8 mouse cellular contexts compared by ENCODE assay signal in genomic region chrX:142681616-142682141, GRCm38 (mm10). TPM values are rescaled to one million over a fixed set of nuclear protein-coding genes. Genes with fewer than 3 reads are reported as not detected.
DNase-seq lines count a peak whose midpoint lies in the region; ATAC-seq and TF ChIP-seq lines count a peak whose summit lies in the region.

No protein-coding gene starts in this region.

- H3K9ac ChIP-seq in hindbrain, embryonic 11.5 days (ENCODE audit: low read depth, low read length), result peak overlapping the region; percentile 68
- peak overlapping the region; percentile 92 for H3K9ac ChIP-seq in liver, adult 2 months (ENCODE audit: low read depth, low read length)
- peak overlapping the region; percentile 61 for H3K9ac ChIP-seq in midbrain, embryonic 15.5 days

- peak; percentile 33; the same call in 1 of the 2 replicates for ATAC-seq in erythroblast, adult 5-6 weeks (replicated peaks; ENCODE audit: low FRiP score, poor library complexity, severe bottlenecking)
- ATAC-seq in hindbrain, embryonic 11.5 days (ENCODE audit: low FRiP score), result peak; percentile 71
- ATAC-seq in midbrain, embryonic 15.5 days (replicated peaks), result peak; percentile 72

- H3K36me3 ChIP-seq in hindbrain, embryonic 11.5 days (ENCODE audit: control insufficient read depth, insufficient read depth, low read length), result no peaks in the 10 kb centered on the region
- no peaks in the 10 kb centered on the region for H3K36me3 ChIP-seq in liver, adult 2 months (ENCODE audit: control insufficient read depth, insufficient read depth, low read length)
- no peaks in the 10 kb centered on the region for H3K36me3 ChIP-seq in midbrain, embryonic 15.5 days (replicated peaks)

- H3K9me3 ChIP-seq in hindbrain, embryonic 11.5 days (ENCODE audit: control insufficient read depth, low read length), result no peaks in the 10 kb centered on the region
- H3K9me3 ChIP-seq in midbrain, embryonic 15.5 days, result no peaks in the 10 kb centered on the region

- H3K4me1 ChIP-seq in hindbrain, embryonic 11.5 days (replicated peaks; ENCODE audit: control insufficient read depth, insufficient read depth, low read length), result 0 out of 2 replicates have a peak, but pooled peaks cover 3% of the 10 kb centered on the region
- H3K4me1 ChIP-seq in liver, adult 2 months (ENCODE audit: control insufficient read depth, insufficient read depth, low read length), result peaks cover 14% of the 10 kb centered on the region
- peaks cover 4% of the 10 kb centered on the region; the same call in 1 of the 2 replicates for H3K4me1 ChIP-seq in midbrain, embryonic 15.5 days

- WGBS in hindbrain, embryonic 11.5 days, result 9% methylated on average over 8 of the region's 43 CpGs
- WGBS in liver, adult 2 months, result 0% methylated on average over 3 of the region's 43 CpGs
- WGBS in midbrain, embryonic 15.5 days, result 13% methylated on average over 14 of the region's 43 CpGs

- H3K27me3 ChIP-seq in hindbrain, embryonic 11.5 days (ENCODE audit: control insufficient read depth, insufficient read depth, low read length), result peaks cover 4% of the 10 kb centered on the region; the same call in 1 of the 2 replicates
- no peaks in the 10 kb centered on the region for H3K27me3 ChIP-seq in liver, adult 2 months (ENCODE audit: control insufficient read depth, insufficient read depth, low read length)
- peaks cover 11% of the 10 kb centered on the region for H3K27me3 ChIP-seq in midbrain, embryonic 15.5 days (replicated peaks)

- peak overlapping the region; percentile 87 for H3K27ac ChIP-seq in hindbrain, embryonic 11.5 days (ENCODE audit: low read depth, low read length)
- H3K27ac ChIP-seq in liver, adult 2 months (replicated peaks; ENCODE audit: insufficient read depth, low read depth, low read length), result peak overlapping the region; percentile 66
- peak overlapping the region; percentile 85 for H3K27ac ChIP-seq in midbrain, embryonic 15.5 days

- no peak for TF ChIP-seq CTCF in liver, adult 2 months (IDR thresholded peaks at IDR 0.05; ENCODE audit: low read depth, low read length)

- H3K79me2 ChIP-seq in liver, adult 2 months (ENCODE audit: control insufficient read depth, insufficient read depth, low read length), result no peaks in the 10 kb centered on the region

- H3K4me3 ChIP-seq in hindbrain, embryonic 11.5 days (ENCODE audit: low read depth, low read length), result peak overlapping the region; percentile 59
- H3K4me3 ChIP-seq in liver, adult 2 months (ENCODE audit: insufficient read depth, low read depth, low read length), result peak overlapping the region; percentile 91
- H3K4me3 ChIP-seq in midbrain, embryonic 15.5 days, result peak overlapping the region; percentile 64

- DNase-seq in kidney, adult 11 months, result peak; percentile 18
- DNase-seq in kidney, adult 9 months, result no peak
- peak; percentile 31 for DNase-seq in R1 (ENCODE audit: low read depth, low spot score)
- no peak for DNase-seq in hindbrain, embryonic 11.5 days (ENCODE audit: low spot score)
- peak; percentile 12 for DNase-seq in liver, adult 2 months (ENCODE audit: extremely low read depth, low read depth, low spot score)
- DNase-seq in urinary bladder, postnatal 4 days (ENCODE audit: low spot score in 2 of 2), result peak; percentile 65 to 72

- no peak for TF ChIP-seq POLR2A in liver, adult 2 months (IDR thresholded peaks at IDR 0.05; ENCODE audit: extremely low read depth, insufficient read depth, low read length)

- H3K4me2 ChIP-seq in hindbrain, embryonic 11.5 days (replicated peaks; ENCODE audit: low read depth, low read length), result peak overlapping the region; percentile 58
- H3K4me2 ChIP-seq in midbrain, embryonic 15.5 days, result peak overlapping the region; percentile 63

RNA-seq across cellular contexts. Expression of gene Tmem164, which starts 0.5 kb away (rescaled TPM):
- 12.3 and 18.6 TPM in 2 replicates for total RNA-seq in erythroblast, adult 5-6 weeks (2015; ENCODE audit: low replicate concordance)
- 11.0 and 12.2 TPM in 2 replicates for total RNA-seq in erythroblast, adult 5-6 weeks (2017; ENCODE audit: low replicate concordance)
- polyA plus RNA-seq in hindbrain, embryonic 11.5 days (2014; fragmentation: Nextera tagmentation; extraction: Ambion mirVana), result 24.2 and 26.2 TPM in 2 replicates
- total RNA-seq in liver, adult 2 months (2014; rRNA removed), result 8.4 and 8.8 TPM in 2 replicates
- 5.3 TPM in 2 replicates for polyA plus RNA-seq in liver, adult 2 months (2012; rRNA removed)
- polyA plus RNA-seq in midbrain, embryonic 15.5 days (2015; fragmentation: Nextera tagmentation; extraction: Ambion mirVana), result 22.3 and 23.1 TPM in 2 replicates

Comparison
In these comparisons a context has a peak if more than half of its experiments do, and no peak if none do; other contexts are left out.
1. DNase-seq: peak in kidney, adult 11 months (single experiment), R1 (single experiment), liver, adult 2 months (single experiment) and urinary bladder, postnatal 4 days (2 of 2); none in kidney, adult 9 months (single experiment) and hindbrain, embryonic 11.5 days (single experiment).
2. Peak in every context shown above with its lines, with median percentiles within 50 percentile points of each other: ATAC-seq, H3K27ac ChIP-seq, H3K4me3 ChIP-seq and H3K9ac ChIP-seq.